Mouse (Mus musculus): ENCODE data around the gene Znrf1.

GRCm38 (mm10) chr8:111564093-111564492 lies 28.2 kb downstream of the Znrf1 start:
- TF ChIP-seq HCFC1 (IDR thresholded peaks at IDR 0.05; ENCODE audit: borderline replicate concordance, insufficient read depth, low read length) (no peak), ZC3H11A (IDR thresholded peaks at IDR 0.05; ENCODE audit: borderline replicate concordance, low read depth, low read length) (no peak), MAFK (IDR thresholded peaks at IDR 0.05; ENCODE audit: insufficient read depth, low read depth, low read length) (no peak), CHD2 (IDR thresholded peaks at IDR 0.05; ENCODE audit: low read depth, low read length) (no peak)
